Mouse (Mus musculus) layer of hippocampus, adult 18-20 months (tissue): ENCODE results near the gene Olfr1284. TPM values are rescaled to one million over a fixed set of nuclear protein-coding genes. Genes with fewer than 3 reads are reported as not detected.
"Not testable (repeated sequence)": the region's sequence is repeated elsewhere in the genome, so short reads cannot be mapped to it uniquely, and the experiment has no call there.

ENCODE experiments used
- DNase-seq, 2 experiments: peaks; one replicate each; pipeline ENCODE4 v3.0.0; 2022; ENCODE audit warnings: low spot score in 2 of 2
- long read RNA-seq: library from polyadenylated mRNA; stranded (forward); transcript quantifications from one replicate; pipeline ENCODE4 v2.0.0, GENCODE M21; 2021
- total RNA-seq, 2 experiments: library from RNA; stranded (reverse); gene quantifications; 2 replicates each; pipeline ENCODE4 v1.2.3; 2021

Olfr1284 gene
- total RNA-seq, result not detected
- long read RNA-seq, result 0 reads

GRCm38 (mm10) chr2:111375222-111375621, at the start of gene Olfr1284:
Gene Olfr1284, plus strand, starts transcription at chr2:111375522.
- DNase-seq, result no peak

GRCm38 (mm10) chr2:111326220-111326619, 49.1 kb upstream of the Olfr1284 start, which contains the start of gene Olfr1281:
Gene Olfr1281, plus strand, starts transcription at chr2:111326520.
- DNase-seq, result no peak

- not testable (repeated sequence) for DNase-seq
Measured at GRCm38 (mm10) chr2:111333721-111334120, 41.6 kb upstream of the Olfr1284 start.

GRCm38 (mm10) chr2:111335976-111336375, 39.3 kb upstream of the Olfr1284 start, which contains the start of gene Olfr1282:
Gene Olfr1282, minus strand, starts transcription at chr2:111336076.
- no peak for DNase-seq

- DNase-seq, result no peak
Measured at GRCm38 (mm10) chr2:111366490-111366889, 8.8 kb upstream of the Olfr1284 start, which contains the start of gene Olfr1283. Gene Olfr1283, plus strand, starts transcription at chr2:111366790.

- no peak for DNase-seq
Measured at GRCm38 (mm10) chr2:111422931-111423330, 47.6 kb downstream of the Olfr1284 start, which contains the start of gene Olfr1286. Gene Olfr1286, minus strand, starts transcription at chr2:111423115.

Other genes starting within 250 kb of the Olfr1284 start
- gene Gm15130, start 222.6 kb upstream of the Olfr1284 start, total RNA-seq, result not detected
- gene 4930430A15Rik, start 145.9 kb upstream of the Olfr1284 start, total RNA-seq, result not detected
- not detected for gene Olfr1275, start 140.2 kb upstream of the Olfr1284 start, total RNA-seq
- gene Olfr1276, start 121.0 kb upstream of the Olfr1284 start, total RNA-seq, result not detected
- not detected for gene Olfr1277, start 101.4 kb upstream of the Olfr1284 start, total RNA-seq
- gene Olfr1278, start 85.4 kb upstream of the Olfr1284 start, total RNA-seq, result not detected
- not detected for gene Olfr1279, start 74.9 kb upstream of the Olfr1284 start, total RNA-seq
- not detected for gene Olfr1280, start 61.5 kb upstream of the Olfr1284 start, total RNA-seq
- gene Olfr1281, start 49.0 kb upstream of the Olfr1284 start, total RNA-seq, result not detected
- not detected for gene Olfr1282, start 39.4 kb upstream of the Olfr1284 start, total RNA-seq
- gene Olfr1283, start 8.7 kb upstream of the Olfr1284 start, total RNA-seq, result not detected
- not detected for gene Olfr1286, start 47.6 kb downstream of the Olfr1284 start, total RNA-seq
- gene Olfr1287, start 73.6 kb downstream of the Olfr1284 start, total RNA-seq, result not detected
- gene Olfr1288, start 98.6 kb downstream of the Olfr1284 start, total RNA-seq, result not detected
- gene Olfr1289, start 105.3 kb downstream of the Olfr1284 start, total RNA-seq, result not detected
- gene Olfr1290, start 118.3 kb downstream of the Olfr1284 start, total RNA-seq, result not detected
- not detected for gene Olfr1291-ps1, start 121.7 kb downstream of the Olfr1284 start, total RNA-seq
- gene Olfr1293-ps, start 149.7 kb downstream of the Olfr1284 start, total RNA-seq, result not detected
- gene Olfr1294, start 164.8 kb downstream of the Olfr1284 start, total RNA-seq, result not detected
- not detected for gene Olfr1295, start 194.2 kb downstream of the Olfr1284 start, total RNA-seq